Mouse (Mus musculus) small intestine, adult 2 months (tissue): ENCODE results near the gene Rabep1.

ENCODE experiments used
- CTCF ChIP-seq: fragments of 200-500 bp; IDR thresholded peaks from 2 replicates; pipeline ENCODE4 v1.5.1; 2012; ENCODE audit warnings: low read depth, mild to moderate bottlenecking, control low read depth, inconsistent platforms, low read length, moderate library complexity, mixed read lengths; ENCODE audit not compliant: insufficient replicate concordance, insufficient read length; ENCODE audit errors: extremely low read depth
- POLR2A ChIP-seq: fragments of 200-500 bp; IDR thresholded peaks from 2 replicates; pipeline ENCODE4 v1.6.1; 2012; ENCODE audit warnings: low read depth, mild to moderate bottlenecking, control low read depth, inconsistent platforms, low read length, moderate library complexity

DNA sequence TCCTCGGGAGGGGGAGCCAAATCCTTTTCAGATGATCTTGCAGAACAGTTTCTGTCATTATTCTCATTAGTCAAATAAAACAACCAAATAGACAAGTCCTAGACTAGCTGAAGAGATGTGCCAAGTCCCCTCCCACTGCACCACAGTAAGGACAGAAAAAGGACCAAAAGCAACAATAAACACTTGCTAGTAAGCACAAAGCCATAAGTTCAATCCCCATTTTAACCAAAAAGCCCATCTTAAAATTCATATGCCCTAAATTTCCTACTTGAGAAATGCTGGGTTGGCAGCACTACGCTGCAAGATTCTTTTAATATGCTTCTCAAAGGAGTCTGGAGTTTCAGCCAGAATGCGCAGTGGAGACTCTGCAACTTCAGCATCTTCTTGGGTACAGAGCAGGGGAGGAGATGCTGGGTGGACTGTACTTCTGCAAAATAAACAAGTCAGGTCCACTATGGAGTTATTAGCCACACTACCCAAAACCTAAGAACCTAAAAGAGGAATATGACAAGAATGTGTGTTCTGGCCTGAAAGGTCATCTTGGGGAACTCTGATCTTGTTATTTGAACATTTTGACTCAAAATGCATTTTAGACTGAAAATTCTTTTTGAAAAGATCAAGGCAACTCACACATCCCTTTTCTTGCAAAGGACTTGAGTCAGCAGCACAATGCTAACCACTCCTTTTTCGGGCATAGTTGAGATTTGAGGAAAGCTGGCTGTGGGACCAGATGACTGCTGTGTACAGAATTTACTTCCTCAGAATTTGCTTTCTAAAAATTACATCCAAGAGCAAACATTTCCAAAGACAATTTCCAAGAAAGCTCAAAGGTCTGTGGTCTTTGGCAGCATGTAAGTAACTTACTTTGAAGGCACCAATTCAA lies 100.6 kb downstream of the Rabep1 start:
- TF ChIP-seq CTCF (no peak), POLR2A (no peak)
